Mouse (Mus musculus) E14TG2a.4 (cell line): Measurements from ENCODE around the gene Hnrnpc.
"Not testable (repeated sequence)": the region's sequence is repeated elsewhere in the genome, so short reads cannot be mapped to it uniquely, and the experiment has no call there.

ENCODE experiments used
- H3K27me3 ChIP-seq: 2 replicates; pipeline ENCODE4 v1.6.1; 2014; ENCODE audit warnings: low read length, control low read depth; ENCODE audit not compliant: insufficient read depth
- H3K36me3 ChIP-seq: 2 replicates; pipeline ENCODE4 v1.6.1; 2014; ENCODE audit warnings: low read length, control low read depth; ENCODE audit not compliant: insufficient read depth
- H3K4me1 ChIP-seq: replicated peaks from 2 replicates; pipeline ENCODE4 v1.6.1; 2014; ENCODE audit warnings: low read depth, low read length, control low read depth
- H3K4me3 ChIP-seq: replicated peaks from 2 replicates; pipeline ENCODE4 v1.5.1; 2014; ENCODE audit warnings: mild to moderate bottlenecking, low read length
- H3K9me3 ChIP-seq: 2 replicates; pipeline ENCODE4 v1.6.1; 2014; ENCODE audit warnings: low read length, control low read depth
- CTCF ChIP-seq: conservative IDR thresholded peaks from 2 replicates; pipeline ENCODE4 v1.5.1; 2014; ENCODE audit warnings: low read length
- NANOG ChIP-seq: IDR thresholded peaks from 2 replicates; pipeline ENCODE4 v1.6.1; 2014; ENCODE audit warnings: borderline replicate concordance, low read length, mixed read lengths
- POU5F1 ChIP-seq: IDR thresholded peaks from 2 replicates; pipeline ENCODE4 v1.6.1; 2014; ENCODE audit warnings: low read length, borderline replicate concordance

Gene Hnrnpc

GRCm38 (mm10) chr14:52108025-52108424 is 4.2 kb upstream of the Hnrnpc start:
- Histone ChIP-seq H3K4me3 (no peak overlapping the region), H3K4me1 (peaks cover 31% of the 10 kb centered on the region), H3K27me3 (no peaks in the 10 kb centered on the region), H3K9me3 (no peaks in the 10 kb centered on the region), H3K36me3 (no peaks in the 10 kb centered on the region)
- no peak for TF ChIP-seq CTCF
- no peak for TF ChIP-seq NANOG
- no peak for TF ChIP-seq POU5F1

- Histone ChIP-seq H3K4me3 (peak overlapping the region; percentile 51), H3K4me1 (peaks cover 31% of the 10 kb centered on the region), H3K36me3 (peaks cover 10% of the 10 kb centered on the region), H3K9me3 (no peaks in the 10 kb centered on the region), H3K27me3 (no peaks in the 10 kb centered on the region)
- TF ChIP-seq POU5F1 (no peak), NANOG (no peak), CTCF (no peak)
These were observed 2.9 kb upstream of the Hnrnpc start for GRCm38 (mm10) chr14:52106741-52107140.

GRCm38 (mm10) chr14:52105308-52105707 is 1.5 kb upstream of the Hnrnpc start:
- TF ChIP-seq POU5F1 (no peak), NANOG (no peak), CTCF (no peak)
- peaks cover 23% of the 10 kb centered on the region for H3K36me3 ChIP-seq
- no peak overlapping the region for H3K4me3 ChIP-seq
- no peaks in the 10 kb centered on the region for H3K27me3 ChIP-seq
- H3K9me3 ChIP-seq: no peaks in the 10 kb centered on the region
- H3K4me1 ChIP-seq: peaks cover 45% of the 10 kb centered on the region

GRCm38 (mm10) chr14:52104677-52105285 is 953 bp upstream of the Hnrnpc start:
- H3K4me1 ChIP-seq: peaks cover 51% of the 10 kb centered on the region
- TF ChIP-seq CTCF (no peak), NANOG (no peak), POU5F1 (no peak)

GRCm38 (mm10) chr14:52103474-52103855 is 363 bp downstream of the Hnrnpc start:
- no peaks in the 10 kb centered on the region for H3K27me3 ChIP-seq
- TF ChIP-seq NANOG (no peak), POU5F1 (no peak), CTCF (no peak)
- peaks cover 40% of the 10 kb centered on the region for H3K36me3 ChIP-seq
- peaks cover 62% of the 10 kb centered on the region for H3K4me1 ChIP-seq
- H3K9me3 ChIP-seq: no peaks in the 10 kb centered on the region
- peak overlapping the region; percentile 100 for H3K4me3 ChIP-seq

More at GRCm38 (mm10) chr14:52104677-52105285, 953 bp upstream of the Hnrnpc start:
- Histone ChIP-seq H3K9me3 (no peaks in the 10 kb centered on the region), H3K4me3 (peak overlapping the region; percentile 100), H3K36me3 (peaks cover 29% of the 10 kb centered on the region), H3K27me3 (no peaks in the 10 kb centered on the region)

GRCm38 (mm10) chr14:52101285-52102157 is 2.3 kb downstream of the Hnrnpc start:
- peak overlapping the region; percentile 100 for H3K4me3 ChIP-seq
- no peaks in the 10 kb centered on the region for H3K9me3 ChIP-seq

GRCm38 (mm10) chr14:52100170-52100960 is 3.5 kb downstream of the Hnrnpc start:
- Histone ChIP-seq H3K4me1 (peaks cover 59% of the 10 kb centered on the region), H3K4me3 (peak overlapping the region; percentile 100), H3K36me3 (peaks cover 62% of the 10 kb centered on the region), H3K27me3 (no peaks in the 10 kb centered on the region), H3K9me3 (no peaks in the 10 kb centered on the region)
- TF ChIP-seq NANOG (no peak), CTCF (no peak), POU5F1 (no peak)

More at GRCm38 (mm10) chr14:52101285-52102157, 2.3 kb downstream of the Hnrnpc start:
- Histone ChIP-seq H3K4me1 (peaks cover 59% of the 10 kb centered on the region), H3K27me3 (no peaks in the 10 kb centered on the region), H3K36me3 (peaks cover 52% of the 10 kb centered on the region)
- no peak for TF ChIP-seq CTCF
- TF ChIP-seq POU5F1: no peak
- no peak for TF ChIP-seq NANOG

GRCm38 (mm10) chr14:52099563-52099962 is 4.3 kb downstream of the Hnrnpc start:
- H3K27me3 ChIP-seq: no peaks in the 10 kb centered on the region
- TF ChIP-seq CTCF: no peak
- TF ChIP-seq NANOG: no peak
- TF ChIP-seq POU5F1: no peak
- H3K9me3 ChIP-seq: no peaks in the 10 kb centered on the region
- peaks cover 56% of the 10 kb centered on the region for H3K4me1 ChIP-seq
- peak overlapping the region; percentile 100; the same call in 1 of the 2 replicates for H3K4me3 ChIP-seq
- peaks cover 66% of the 10 kb centered on the region for H3K36me3 ChIP-seq

- Histone ChIP-seq H3K4me3 (0 out of 2 replicates have a peak overlapping the region, but pooled peaks have one; percentile 21), H3K36me3 (peaks cover 77% of the 10 kb centered on the region), H3K4me1 (peaks cover 65% of the 10 kb centered on the region)
- not testable (repeated sequence) for H3K9me3 ChIP-seq, H3K27me3 ChIP-seq
These were observed 5.4 kb downstream of the Hnrnpc start for GRCm38 (mm10) chr14:52098387-52098786.

- not testable (repeated sequence) for H3K4me3 ChIP-seq, H3K9me3 ChIP-seq, H3K27me3 ChIP-seq
- peaks cover 83% of the 10 kb centered on the region for H3K36me3 ChIP-seq
- H3K4me1 ChIP-seq: peaks cover 70% of the 10 kb centered on the region
These were observed 6.6 kb downstream of the Hnrnpc start for GRCm38 (mm10) chr14:52097191-52097590.
